Mouse (Mus musculus) left cerebral cortex, adult 9 months (tissue): Measurements from ENCODE around the gene Fam83e.
A peak's percentile ranks its signal among the peaks of the same experiment; 100 is the strongest.

Experiments
- DNase-seq, 2 experiments: peaks; one replicate each; pipeline ENCODE4 v3.0.0; 2022; ENCODE audit warnings: low spot score in 2 of 2

Fam83e gene

GRCm38 (mm10) chr7:45701607-45702006, 19.4 kb upstream of the Fam83e start:
- no peak for DNase-seq

DNA sequence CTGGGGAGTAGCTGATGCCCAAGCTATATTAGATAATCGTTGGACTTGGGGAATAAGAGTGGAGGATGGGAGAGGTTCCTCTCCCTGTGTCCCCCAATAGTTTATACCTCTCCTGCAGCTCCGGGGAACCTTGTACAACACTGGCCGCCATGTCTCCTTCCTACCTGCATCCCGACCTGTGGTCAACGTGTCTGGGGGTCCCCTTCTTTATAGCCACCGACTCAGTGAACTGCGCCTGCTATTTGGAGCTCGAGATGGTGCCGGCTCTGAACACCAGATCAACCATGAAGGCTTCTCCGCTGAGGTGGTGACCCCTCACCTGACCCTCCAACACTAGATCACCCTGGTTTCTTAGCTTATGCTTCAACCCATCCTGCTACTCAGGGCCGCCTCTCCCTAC, 18.7 kb upstream of the Fam83e start:
- no peak for DNase-seq

DNA sequence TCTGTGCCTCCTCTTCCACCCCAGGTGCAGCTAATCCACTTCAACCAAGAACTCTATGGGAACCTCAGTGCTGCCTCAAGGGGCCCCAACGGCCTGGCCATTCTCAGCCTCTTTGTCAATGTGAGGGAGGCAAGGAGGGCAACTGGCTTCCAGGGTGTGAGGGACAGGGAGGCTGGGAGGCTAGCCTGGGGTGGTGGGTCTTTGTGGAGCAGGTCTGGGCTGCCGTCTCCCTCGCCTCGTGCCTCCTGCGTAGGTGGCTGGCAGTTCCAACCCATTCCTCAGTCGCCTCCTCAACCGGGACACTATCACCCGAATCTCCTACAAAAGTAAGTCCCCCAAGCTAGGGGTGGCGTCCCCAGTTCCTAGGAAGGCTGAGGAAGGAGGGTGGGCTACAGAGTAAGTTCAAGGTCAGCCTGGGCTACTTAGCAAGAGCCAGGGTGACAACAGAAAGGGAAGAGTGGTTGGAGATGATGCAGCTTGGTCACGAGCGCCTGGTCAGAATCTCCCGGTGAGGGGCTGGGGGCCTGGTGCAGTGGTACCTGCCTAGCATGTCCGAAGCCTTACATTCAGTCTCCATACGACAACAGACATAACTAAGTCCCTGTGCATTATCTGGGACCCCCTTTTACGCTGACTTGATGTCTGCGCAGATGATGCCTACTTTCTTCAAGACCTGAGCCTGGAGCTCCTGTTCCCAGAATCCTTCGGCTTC, 18.0 kb upstream of the Fam83e start:
- no peak for DNase-seq

- DNase-seq = no peak
These were observed 17.4 kb upstream of the Fam83e start for GRCm38 (mm10) chr7:45703521-45704033.

DNA sequence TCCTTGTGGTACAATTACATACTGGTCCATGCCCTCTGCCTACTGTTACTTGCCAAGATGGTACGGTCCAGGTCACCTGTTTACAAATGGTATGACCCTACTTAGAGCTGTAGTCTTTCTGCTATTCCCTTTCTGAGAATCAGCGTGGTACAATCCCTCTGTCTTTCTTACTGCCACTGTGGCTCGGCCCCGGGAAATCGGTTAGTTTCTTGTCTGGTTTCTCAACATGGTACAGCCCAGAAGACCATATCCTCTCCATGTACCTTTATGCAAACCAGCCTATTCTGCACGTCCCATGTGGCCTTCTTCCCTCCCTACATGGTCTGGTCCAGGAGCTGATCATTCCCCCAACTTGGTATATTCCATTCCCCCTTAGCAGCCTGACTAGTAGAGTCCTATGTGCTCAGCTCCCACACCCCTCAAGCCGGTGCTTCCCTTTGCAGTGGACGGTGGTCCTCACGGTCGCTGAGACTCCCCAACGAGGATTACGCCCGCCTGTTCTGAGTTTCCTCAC, 16.9 kb upstream of the Fam83e start:
- DNase-seq = peak; percentile 88 to 90

- peak; percentile 100 for DNase-seq
These were observed 16.1 kb upstream of the Fam83e start, which contains the start of gene Dbp for GRCm38 (mm10) chr7:45704730-45705442. Gene Dbp, plus strand, starts transcription at chr7:45705088.

- DNase-seq = no peak
These were observed 15.6 kb upstream of the Fam83e start for GRCm38 (mm10) chr7:45705443-45705864.

GRCm38 (mm10) chr7:45705873-45706281, 15.1 kb upstream of the Fam83e start:
- DNase-seq = peak in 1 of 2 experiments; percentile 91

DNA sequence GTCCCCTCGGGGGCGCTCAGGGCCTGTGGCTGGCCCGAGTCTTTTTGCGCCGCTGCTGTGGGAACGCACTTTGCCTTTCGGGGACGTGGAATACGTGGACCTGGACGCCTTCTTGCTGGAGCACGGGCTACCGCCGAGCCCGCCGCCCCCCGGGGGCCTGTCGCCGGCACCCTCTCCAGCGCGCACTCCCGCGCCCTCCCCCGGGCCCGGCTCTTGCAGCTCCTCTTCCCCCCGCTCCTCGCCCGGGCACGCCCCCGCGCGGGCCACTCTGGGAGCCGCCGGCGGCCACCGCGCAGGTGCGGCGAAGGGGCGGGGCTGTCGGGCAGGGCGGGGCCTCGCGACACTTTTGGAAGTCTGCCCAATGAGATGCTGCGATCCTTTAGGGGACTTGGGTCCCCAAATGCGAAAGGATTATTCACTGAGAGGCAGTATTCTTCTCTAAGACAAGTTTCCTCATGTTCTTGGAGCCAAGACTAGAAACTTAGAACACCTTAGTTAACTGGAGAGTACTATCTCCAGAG, 14.2 kb upstream of the Fam83e start:
- peak in 1 of 2 experiments; percentile 81 for DNase-seq

- DNase-seq = peak; percentile 90 to 96
These were observed 13.5 kb upstream of the Fam83e start for GRCm38 (mm10) chr7:45707375-45707967.

DNA sequence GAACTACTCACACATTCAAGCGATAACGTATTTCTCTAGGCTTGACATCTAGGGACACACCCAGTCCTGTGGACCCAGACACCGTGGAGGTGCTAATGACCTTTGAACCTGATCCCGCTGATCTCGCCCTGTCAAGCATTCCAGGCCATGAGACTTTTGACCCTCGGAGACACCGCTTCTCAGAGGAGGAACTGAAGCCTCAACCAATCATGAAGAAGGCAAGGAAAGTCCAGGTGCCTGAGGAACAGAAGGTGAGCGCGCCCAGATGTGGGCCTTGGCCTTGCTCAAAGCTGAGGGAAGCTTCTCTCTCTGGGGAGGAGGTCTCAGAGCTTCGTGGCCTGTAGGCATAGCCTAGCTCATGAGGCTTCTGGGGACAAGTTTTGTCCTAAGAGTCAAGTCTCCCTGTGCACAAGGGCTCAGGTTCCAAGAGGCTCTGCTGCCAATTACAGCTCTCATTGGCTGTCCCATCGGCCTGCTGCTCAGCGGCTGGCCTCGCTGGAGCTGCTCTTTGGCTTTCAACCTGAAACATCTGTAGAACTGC, 12.7 kb upstream of the Fam83e start:
- DNase-seq = no peak

DNA sequence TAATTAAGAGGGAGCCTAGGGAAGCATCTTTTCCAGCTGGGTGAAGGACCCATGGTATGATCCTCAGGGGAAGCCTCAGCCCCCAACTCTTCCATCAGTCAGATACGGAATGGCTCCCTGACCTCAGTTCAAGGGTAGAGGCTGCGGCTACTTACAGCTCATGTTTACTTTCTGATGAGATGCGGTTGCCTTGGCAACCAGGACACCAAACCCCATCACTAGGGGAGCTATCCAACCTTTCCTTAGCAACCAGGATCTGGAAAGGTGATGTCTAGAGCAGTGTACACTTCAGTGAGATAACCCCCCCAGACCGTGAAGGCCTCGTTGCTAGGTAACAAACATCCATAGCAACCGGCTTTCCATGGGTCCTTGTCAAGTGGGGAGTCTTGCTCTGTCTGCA, 12.0 kb upstream of the Fam83e start:
- peak in 1 of 2 experiments; percentile 43 for DNase-seq

DNA sequence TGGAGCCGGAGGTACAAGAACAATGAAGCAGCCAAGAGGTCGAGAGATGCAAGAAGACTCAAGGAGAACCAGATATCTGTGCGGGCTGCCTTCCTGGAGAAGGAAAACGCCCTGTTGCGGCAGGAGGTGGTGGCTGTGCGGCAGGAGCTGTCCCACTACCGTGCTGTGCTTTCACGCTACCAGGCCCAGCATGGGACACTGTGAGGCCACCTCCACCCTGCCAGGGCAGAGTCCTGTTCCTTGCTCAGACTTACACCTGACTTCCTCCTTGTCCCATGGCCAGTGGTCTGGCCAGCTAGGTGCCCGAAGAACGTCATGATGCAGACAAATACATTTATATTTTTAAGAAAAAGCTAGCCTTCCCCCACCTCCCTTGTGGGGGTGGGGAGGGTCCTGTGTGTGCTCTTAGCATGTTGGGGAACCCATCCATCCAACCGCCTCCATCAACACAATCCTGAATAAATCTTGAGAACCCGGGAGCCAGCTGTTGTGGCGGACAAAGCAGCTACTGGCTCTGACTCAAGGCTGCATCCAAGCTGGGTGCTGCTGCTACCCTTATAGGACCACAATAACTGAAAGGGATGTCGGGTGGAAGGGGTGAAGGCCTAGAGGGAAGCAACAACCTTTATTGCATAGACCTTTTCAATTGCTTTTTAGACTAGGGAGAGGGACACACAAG, 11.2 kb upstream of the Fam83e start:
- no peak for DNase-seq

DNA sequence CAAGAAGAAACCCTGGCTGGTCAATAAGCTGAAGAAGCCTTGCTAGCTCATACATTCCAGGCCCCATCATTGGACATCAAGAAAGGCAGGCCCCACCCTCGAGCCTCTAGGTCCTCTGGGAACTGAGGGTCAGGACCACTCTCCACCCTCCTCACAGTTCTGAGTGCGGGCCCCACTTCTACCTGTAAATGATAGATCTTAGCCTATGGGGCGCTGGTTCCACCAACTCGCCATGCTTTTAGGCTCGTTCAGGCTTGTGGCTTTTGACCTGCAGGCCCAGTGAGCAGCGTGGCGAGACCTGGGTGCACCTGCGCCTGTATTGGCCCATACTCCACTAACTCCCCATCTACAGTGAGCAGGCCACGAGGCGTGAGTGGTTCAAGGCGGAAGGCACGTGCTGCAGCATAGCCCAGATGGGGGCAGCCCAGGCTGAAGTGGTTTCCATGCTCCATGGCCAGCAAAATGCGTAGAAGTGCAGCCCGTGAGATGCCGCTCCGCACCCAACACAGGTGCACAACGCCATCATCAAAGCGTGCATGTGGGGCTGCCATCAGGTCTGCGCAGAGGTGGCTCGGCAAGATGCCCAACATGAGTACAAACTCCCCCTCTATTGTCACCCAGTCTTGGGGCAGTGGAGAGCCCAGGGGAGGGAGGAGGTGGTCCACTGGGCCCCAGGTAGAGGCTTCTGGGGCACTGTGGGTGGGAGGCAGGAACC, 10.4 kb upstream of the Fam83e start:
- DNase-seq = peak in 1 of 2 experiments; percentile 48

- DNase-seq = no peak
These were observed 9.5 kb upstream of the Fam83e start for GRCm38 (mm10) chr7:45711316-45712021.

DNA sequence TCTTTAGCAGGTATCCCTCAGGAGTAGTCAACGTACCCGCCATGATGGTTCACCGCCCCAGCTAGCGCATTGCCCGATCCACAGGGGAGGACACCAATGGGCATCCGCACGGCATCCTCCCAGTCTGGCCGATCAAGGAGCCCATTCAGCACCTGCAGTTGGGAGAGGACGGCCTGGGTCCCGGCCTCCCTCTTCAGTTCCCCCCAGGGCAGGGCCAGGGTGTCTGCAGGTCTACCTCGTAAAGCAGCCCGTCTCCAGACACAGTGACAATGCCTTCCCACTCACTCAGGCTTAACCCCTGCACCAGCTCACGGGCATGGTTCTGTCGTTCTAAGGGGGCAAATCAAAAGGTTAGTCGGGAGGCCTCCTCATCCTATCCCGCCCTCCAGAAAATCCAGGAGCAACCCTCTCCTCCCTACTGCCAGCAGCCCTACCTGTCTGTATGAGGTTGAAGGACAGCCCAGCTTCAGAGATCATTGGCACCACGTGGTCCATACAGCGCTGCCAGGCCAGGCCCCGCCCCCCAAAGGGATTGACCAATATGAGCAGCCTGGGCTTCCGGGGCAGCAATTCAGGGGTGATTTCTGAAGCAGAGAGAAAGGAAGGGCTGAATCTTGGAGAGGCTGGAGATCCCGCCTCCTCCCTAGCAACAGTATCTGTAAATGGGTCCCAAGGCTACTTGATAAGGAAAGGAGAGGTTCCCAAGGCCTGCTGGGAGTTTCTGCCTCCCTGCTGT, 8.8 kb upstream of the Fam83e start:
- no peak for DNase-seq

DNA sequence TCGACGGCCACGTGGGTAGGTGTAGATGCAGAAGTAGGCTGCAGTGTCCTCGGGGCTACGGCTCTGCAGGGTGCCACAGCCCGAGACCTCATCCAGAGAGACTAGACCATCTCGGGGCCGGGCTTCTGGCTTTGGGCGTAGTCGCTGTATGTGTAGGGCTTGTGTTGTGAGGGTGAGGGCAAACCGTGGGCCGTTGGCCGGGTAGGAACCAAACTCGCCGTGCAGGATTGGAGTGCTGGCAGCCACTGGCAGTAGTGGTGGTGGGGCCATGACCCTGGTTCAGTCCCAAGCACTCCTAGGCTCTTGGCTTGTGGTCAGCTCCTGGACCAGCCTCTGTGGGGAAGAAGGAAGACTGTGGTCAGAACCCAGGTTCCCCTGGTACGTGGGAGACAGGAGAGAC, 7.6 kb upstream of the Fam83e start:
- DNase-seq = no peak

- DNase-seq = no peak
These were observed 7.0 kb upstream of the Fam83e start for GRCm38 (mm10) chr7:45713881-45714520.

DNA sequence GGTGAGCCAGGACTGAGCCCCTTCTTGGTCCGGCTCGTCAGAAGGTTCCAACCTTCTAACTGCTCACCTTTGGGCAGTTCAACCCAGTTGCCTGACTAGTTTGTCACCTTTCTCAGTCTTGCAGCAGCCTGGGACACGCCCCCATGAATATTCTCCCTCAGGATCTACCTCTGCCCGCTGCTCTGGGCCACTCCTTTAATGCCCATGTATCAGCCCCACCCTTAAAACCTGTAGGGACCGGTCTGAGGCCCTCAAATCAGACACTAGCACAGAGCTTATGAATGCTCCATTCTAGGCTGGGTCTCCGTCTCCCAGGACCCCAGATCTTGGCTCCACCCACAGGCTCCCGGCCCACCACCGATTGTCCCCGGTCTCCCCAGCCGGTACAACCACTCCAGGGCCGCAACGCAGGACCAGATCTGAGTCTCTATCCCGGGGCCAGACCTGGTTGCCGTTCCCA, 6.4 kb upstream of the Fam83e start:
- DNase-seq = no peak
